Mouse (Mus musculus): ENCODE data around the gene Tomm70a. TPM values are rescaled to one million over a fixed set of nuclear protein-coding genes. Genes with fewer than 3 reads are reported as not detected.
"Not testable (repeated sequence)": the region's sequence is repeated elsewhere in the genome, so short reads cannot be mapped to it uniquely, and the experiment has no call there.

Gene Tomm70a
- total RNA-seq, 2 experiments from 2014 or later: 107 to 110 TPM

GRCm38 (mm10) chr16:57131544-57131943, 10.0 kb downstream of the Tomm70a start:
- intact Hi-C loops (cut with DNase I): no loop called here
- DNase-seq (ENCODE audit: low spot score in 2 of 2): no peak

DNA sequence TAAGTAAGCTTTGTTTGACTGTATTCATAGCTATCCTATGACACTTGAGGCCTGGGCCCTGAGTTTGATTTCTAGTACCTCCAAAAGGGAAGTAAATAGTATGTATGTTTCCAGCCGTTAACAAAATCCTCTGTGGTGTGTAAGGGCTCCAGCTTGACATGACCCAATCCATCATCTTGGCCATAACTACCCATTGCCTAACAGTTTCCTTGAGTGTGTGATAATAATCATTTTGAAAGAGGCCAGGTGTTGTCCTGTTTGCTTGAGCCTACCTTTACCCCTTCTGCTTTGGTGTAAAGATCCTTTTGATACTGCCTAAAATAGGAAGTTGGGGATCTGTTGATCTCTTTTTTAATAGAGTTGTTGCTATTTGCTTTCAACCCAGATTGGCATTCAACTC, 10.8 kb downstream of the Tomm70a start:
- no peak for DNase-seq (ENCODE audit: low spot score in 2 of 2)
- intact Hi-C loops (cut with DNase I): no loop called here

- intact Hi-C loops (cut with DNase I): no loop called here
- DNase-seq (ENCODE audit: low spot score in 2 of 2): no peak
Measured at GRCm38 (mm10) chr16:57133611-57134010, 12.1 kb downstream of the Tomm70a start.

DNA sequence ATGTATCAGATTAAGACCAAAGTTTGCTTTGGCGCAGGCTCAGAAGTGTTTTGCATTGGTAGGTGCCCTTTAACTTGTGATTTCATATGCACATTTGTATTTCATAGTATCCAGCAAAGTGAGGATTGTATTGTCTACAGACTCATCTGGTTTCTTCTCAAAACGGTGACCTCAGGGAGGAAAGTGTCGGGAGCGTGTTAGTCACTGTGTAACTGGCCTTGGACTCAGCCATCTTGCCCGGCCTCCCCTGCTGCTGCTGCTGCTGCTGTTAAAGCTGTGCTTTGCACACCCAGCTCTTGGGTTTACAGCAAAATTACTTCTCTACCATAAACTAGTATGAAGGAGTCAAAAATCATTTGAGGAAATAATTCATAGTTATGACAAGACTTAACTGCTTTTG, 23.2 kb downstream of the Tomm70a start:
- DNase-seq (ENCODE audit: low spot score in 2 of 2): no peak
- intact Hi-C loops (cut with DNase I): no loop called here

DNA sequence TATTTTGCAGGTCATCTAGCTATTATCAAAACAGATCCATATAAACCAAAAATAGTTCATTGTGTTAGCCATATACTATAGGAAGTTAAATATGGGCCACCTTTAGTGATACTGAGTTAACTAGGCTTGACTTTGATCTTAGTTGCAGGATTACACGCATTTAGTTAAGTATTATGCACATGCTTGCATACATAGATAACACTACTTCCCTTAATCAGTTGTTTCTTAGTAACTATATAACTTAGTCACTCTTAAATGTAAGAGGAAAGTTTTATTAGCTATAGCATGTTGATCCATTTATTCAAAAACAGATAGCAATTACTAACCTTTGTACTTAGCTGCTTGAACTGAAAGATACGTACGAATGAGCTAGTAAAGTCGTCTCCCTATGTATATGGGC, 29.9 kb downstream of the Tomm70a start:
- intact Hi-C loops (cut with DNase I): no loop called here

DNA sequence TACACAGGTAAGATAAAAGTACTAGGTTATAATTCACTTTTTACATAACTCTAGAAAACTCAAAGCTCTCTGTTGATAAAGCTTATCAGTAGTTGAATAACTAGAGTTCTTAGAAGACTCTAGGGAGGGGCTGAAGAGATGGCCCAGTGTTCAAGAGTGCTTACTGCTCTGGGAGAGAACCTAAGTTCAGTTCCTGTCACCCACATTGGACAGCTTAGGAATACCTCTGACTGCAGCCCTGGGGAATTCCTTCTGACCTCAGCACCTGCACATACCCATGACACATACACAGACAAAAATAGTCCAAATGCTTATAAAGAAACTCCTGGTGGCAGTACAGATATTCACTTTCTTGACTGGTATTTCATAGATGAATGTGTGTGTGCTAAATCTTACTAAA, 34.4 kb downstream of the Tomm70a start:
- intact Hi-C loops (cut with DNase I): no loop called here

More for the DNA sequence above, 29.9 kb downstream of the Tomm70a start:
- no peak for DNase-seq (ENCODE audit: low spot score in 2 of 2)

DNA sequence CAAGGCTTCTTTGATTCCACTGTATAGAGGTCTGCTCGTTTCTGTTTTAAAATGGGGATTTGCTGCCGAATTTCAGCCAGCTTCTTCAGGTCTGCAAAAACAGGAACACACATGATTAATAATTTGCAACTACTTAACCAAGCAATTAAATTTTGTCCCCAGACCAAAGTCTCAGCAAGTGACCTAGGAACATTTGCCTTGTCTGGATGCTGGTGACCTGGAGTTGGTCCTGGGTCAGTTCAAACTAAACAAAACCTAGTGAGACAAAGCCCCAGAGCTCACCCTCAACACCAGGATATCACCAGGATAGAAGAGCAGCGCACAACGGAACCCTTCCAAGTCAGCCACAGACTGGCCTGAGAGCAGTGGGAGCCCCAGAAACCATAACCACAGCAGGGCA, 35.6 kb downstream of the Tomm70a start:
- no peak for DNase-seq (ENCODE audit: low spot score in 2 of 2)
- intact Hi-C loops (cut with DNase I): no loop called here

More for the DNA sequence above, 34.4 kb downstream of the Tomm70a start:
- no peak for DNase-seq (ENCODE audit: low spot score in 2 of 2)

DNA sequence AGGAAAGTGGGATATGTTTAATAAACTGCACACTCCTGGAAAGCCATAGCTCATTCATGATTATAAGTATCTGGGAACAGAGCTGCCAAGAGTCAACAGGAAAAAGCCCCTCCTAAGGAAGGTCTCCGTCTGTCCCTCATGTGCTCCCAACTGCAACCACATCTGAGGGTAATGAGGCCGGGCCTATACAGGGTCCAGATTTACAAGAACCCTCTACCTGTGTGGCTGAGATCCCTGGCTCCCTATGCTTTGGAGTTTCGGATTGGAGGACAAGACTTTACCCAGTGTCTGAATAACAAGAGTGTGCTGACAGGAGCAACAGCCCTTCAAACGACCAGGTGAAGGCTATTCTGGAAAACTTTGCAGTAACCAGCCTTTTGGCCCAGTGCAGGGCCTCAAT, 36.2 kb downstream of the Tomm70a start:
- no peak for DNase-seq (ENCODE audit: low spot score in 2 of 2)
- intact Hi-C loops (cut with DNase I): no loop called here

DNA sequence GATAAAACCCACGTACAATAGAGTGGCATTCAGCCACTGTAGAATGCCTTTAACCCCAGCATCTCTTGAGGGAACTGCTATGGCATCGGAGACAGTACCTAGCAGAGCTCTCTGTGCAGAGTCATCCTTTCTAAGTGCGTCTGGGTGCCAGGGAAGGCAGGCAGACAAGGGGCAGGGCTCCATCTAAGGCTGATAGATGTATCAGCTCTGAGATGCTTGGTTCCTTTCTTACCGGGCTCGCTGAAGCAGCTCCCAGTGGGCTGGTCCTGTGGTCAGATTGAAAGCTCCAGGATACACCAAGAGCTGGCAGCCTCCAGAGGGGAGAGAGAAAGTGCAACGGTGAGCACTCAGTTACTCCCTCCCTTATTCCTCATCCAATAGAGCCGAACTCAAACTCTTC, 38.3 kb downstream of the Tomm70a start:
- intact Hi-C loops (cut with DNase I): no loop called here
- DNase-seq (ENCODE audit: low spot score in 2 of 2): no peak

GRCm38 (mm10) chr16:57162841-57163240, 41.3 kb downstream of the Tomm70a start:
- intact Hi-C loops (cut with DNase I): no loop called here

DNA sequence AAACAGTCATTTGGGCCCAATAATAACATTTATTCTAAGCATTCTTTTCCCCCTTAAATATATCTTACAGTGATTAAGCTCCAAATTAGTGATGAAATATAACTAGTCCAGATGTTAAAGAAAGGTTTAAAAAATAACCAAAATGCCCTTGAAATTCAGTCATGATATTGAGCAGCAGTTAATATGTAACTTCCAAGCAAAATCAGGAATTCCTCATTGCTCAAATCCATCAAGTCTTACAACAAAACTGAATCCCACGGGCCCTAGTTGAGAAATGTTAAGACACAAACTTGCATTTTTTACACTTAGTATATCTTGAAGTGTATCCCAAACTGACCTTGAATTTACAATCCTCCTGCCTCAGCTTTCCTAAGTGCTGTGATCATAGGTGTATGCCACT, 42.2 kb downstream of the Tomm70a start:
- intact Hi-C loops (cut with DNase I): no loop called here

More at GRCm38 (mm10) chr16:57162841-57163240, 41.3 kb downstream of the Tomm70a start:
- DNase-seq (ENCODE audit: low spot score in 2 of 2): no peak

DNA sequence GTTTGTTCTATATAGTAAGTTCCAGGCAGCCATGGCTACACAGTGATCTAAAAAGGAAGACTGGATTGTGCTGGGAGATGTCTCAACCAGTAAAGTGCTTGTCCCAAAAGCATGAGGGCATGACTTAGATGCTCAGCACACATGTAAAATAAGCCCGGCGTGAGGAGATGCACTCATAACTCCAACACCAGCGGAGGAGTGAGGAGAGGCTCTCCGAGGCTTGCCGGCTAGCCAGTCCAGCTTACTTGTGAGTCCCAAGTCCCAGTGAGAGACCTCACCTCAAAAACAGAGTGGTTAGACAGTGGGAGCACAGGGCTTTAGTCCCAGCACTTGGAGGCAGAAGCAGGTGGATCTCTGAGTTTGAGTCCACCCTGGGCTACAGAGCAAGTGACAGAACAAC, 43.7 kb downstream of the Tomm70a start:
- DNase-seq (ENCODE audit: low spot score in 2 of 2): no peak
- intact Hi-C loops (cut with DNase I): no loop called here

More for the DNA sequence above, 42.2 kb downstream of the Tomm70a start:
- no peak for DNase-seq (ENCODE audit: low spot score in 2 of 2)

- no peak for DNase-seq (ENCODE audit: low spot score in 2 of 2)
- intact Hi-C loops (cut with DNase I): no loop called here
Measured at GRCm38 (mm10) chr16:57166086-57166485, 44.6 kb downstream of the Tomm70a start.

- peak; percentile 91 to 92 for DNase-seq (ENCODE audit: low spot score in 2 of 2)
- intact Hi-C loops (cut with DNase I): no loop called here
Measured at GRCm38 (mm10) chr16:57166611-57167513, 45.4 kb downstream of the Tomm70a start, which contains the start of gene Nit2. Gene Nit2, minus strand, starts transcription at chr16:57167341.

DNA sequence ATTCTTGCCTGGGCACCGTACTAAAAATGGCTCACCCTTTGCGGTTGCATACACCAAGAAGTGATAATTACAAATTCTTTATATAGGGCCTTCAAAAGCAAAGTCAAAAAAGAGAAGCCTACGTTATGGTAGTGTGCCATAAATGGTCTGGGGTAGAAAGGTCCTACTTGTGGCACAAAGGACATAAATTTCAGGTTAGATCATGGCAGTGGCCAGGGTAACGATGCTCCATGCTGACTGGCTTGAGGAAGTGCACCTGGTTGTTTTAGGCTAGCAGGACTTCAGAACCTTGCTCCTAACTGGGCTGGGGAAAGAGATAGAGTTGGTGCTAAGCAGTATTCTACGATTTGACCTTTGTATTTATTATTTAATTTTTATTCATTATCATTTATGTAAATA, 46.0 kb downstream of the Tomm70a start:
- intact Hi-C loops (cut with DNase I): no loop called here
- DNase-seq (ENCODE audit: low spot score in 2 of 2): no peak

- intact Hi-C loops (cut with DNase I): no loop called here
Measured at GRCm38 (mm10) chr16:57168236-57168635, 46.7 kb downstream of the Tomm70a start.

DNA sequence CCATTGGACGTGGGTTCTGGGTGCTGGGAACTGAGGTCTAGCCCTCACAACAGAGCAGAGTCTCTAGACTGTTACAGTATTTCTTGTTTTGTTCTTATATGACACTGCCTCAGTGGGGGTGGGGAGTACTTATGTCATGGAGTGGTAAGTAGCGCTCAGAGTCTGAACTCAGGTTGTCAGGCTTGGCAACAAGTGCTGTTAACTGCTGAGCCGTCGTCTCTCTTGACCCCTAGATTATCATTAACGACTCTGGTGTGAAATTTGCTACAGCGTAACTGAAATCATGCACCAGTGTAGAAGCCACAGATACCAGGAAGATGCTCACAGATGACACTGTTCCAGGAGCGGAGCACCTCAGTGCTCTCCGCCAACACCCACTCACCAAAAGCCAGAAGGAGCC, 49.7 kb downstream of the Tomm70a start:
- intact Hi-C loops (cut with DNase I): no loop called here
- DNase-seq (ENCODE audit: low spot score in 2 of 2): no peak

More at GRCm38 (mm10) chr16:57168236-57168635, 46.7 kb downstream of the Tomm70a start:
- DNase-seq (ENCODE audit: low spot score in 2 of 2): no peak

- peak; percentile 24 to 52 for DNase-seq (ENCODE audit: low spot score in 2 of 2)
- intact Hi-C loops (cut with DNase I): no loop called here
Measured at GRCm38 (mm10) chr16:57171570-57171969, 50.1 kb downstream of the Tomm70a start.

DNA sequence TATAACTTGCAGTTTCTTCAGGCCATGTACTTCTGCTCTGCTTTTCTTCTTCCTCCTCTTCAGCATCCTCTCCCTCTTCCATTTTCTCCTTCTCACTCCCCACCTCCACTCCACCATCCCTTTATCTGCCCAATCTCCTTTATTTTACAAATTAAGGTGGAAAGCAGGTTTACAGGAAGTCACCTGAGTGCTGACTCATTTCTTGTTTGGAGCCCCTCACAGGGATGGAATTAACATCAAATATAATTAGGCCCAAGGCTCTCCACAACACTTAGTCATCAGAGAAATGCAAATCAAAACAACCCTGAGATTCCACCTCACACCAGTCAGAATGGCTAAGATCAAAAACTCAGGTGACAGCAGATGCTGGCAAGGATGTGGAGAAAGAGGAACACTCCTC, 53.0 kb downstream of the Tomm70a start:
- DNase-seq (ENCODE audit: low spot score in 2 of 2); intact Hi-C loops (cut with DNase I): not testable (repeated sequence)

- DNase-seq (ENCODE audit: low spot score in 2 of 2): no peak
- intact Hi-C loops (cut with DNase I): no loop called here
Measured at GRCm38 (mm10) chr16:57175751-57176150, 54.2 kb downstream of the Tomm70a start.

DNA sequence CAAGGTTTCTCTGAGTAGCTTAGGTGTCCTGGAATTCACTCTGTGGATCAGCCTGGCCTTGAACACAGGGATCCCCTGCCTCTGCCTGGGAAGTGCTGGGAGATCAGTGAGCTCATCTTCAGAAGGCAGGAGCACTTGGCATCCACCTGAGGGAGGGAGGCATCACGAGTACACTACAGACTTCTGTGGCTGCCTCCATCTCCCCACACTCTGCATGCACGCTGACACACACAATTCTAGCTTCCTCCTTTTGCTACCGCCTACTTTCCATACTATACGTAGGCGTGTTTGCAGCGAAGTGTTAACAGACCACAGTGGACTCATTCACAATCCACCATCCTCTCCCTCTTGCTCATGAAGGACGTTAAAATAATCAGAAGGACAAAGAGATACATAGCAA, 54.8 kb downstream of the Tomm70a start:
- peak; percentile 50 to 63 for DNase-seq (ENCODE audit: low spot score in 2 of 2)
- intact Hi-C loops (cut with DNase I): no loop called here
